Mouse (Mus musculus) thymus, postnatal 10 days (tissue): Measurements from ENCODE around the gene Gm20888.
"Not testable (repeated sequence)": the region's sequence is repeated elsewhere in the genome, so short reads cannot be mapped to it uniquely, and the experiment has no call there.

ENCODE experiments used
- DNase-seq, 2 experiments: peaks; one replicate each; pipeline ENCODE4 v3.0.0; 2021; ENCODE audit warnings: low spot score in 2 of 2

Gm20888 gene

DNA sequence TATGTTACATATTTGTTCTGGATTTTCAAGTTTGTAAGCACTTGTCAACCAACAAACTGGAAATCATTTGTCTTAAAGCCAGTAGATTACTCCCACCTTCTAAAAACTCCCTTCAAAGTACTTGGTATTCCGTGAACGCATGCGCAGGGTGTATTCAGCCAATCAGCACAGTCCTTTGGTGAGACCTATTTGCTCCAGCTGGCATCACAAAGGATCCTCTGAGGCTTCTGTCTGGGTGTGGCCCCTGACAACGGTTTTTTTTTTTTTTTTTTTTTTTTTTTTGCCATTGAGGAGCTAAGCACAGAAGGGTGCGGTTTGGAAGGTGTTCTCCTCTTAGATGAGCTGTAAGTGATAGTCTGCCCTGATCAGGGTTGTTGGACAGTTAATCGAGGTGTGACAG is at the start of gene Gm20888:
TSS of gene Gm20888 (plus strand) at position 301 of the 400 bp plus-strand sequence.
- not testable (repeated sequence) for DNase-seq
